Mouse (Mus musculus): Measurements from ENCODE around the gene Gli1. TPM values are rescaled to one million over a fixed set of nuclear protein-coding genes. Genes with fewer than 3 reads are reported as not detected.

The Gli1 gene
- polyA plus RNA-seq, 1 experiment: 0.06 TPM

DNA sequence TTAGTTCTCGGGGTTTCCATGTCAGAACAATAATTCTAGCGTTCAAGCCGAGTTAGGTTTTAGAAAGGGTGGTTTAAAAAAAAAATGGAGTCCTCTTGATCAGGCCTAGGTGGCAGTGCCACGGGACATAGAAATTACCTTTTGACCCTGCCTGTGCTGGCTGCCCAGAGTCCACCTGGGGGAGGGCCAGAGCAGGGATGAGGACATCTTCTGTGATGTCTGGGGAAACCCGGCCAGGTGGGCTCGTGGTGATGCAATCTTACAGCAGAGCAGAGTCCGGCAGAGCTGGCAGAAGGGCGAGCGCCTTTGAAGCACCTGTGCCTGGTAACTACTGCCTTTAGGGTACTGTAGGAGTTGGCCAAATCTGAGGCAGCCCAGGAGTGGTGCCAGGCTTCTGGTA lies 10.4 kb upstream of the Gli1 start:
- no peak for TF ChIP-seq GATA1 (IDR thresholded peaks at IDR 0.05; ENCODE audit: low read length)

DNA sequence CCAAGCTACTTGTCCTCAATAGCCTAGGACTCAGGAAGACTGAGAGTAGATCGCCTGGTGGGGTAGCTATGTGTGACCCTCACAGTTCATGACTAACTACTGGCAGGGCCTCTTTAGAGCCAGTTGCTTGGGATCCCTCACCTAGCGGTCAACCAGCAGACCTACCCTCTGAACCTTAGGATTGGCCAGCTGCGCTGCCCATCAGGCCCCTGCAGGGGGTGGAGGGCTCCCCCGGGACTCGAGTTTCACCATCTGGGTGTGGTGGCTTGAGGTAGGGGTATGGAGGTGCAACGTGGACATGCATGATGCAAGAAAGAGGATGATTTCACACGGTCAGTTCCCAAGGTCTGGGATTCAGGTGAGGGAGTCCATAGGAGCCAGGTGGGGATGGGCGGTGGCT lies 9.9 kb upstream of the Gli1 start:
- TF ChIP-seq GATA1 (IDR thresholded peaks at IDR 0.05; ENCODE audit: low read length): no peak

DNA sequence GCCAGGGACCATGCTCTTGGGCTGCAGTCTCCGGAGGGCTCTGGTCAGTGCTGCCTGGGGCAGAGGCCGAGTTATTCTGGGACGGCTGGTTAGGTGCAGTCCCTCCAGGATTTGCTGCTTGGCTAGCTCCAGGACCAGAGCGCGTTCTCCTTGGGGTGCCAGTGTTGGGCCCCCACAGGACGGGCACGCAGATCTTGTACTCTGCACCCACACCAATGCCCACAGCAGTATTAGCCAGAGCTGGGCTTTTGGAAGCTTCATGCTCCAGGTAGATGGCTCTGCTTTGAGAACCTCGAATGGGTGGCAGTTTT lies 9.5 kb upstream of the Gli1 start:
- no peak for TF ChIP-seq GATA1 (IDR thresholded peaks at IDR 0.05; ENCODE audit: low read length)

DNA sequence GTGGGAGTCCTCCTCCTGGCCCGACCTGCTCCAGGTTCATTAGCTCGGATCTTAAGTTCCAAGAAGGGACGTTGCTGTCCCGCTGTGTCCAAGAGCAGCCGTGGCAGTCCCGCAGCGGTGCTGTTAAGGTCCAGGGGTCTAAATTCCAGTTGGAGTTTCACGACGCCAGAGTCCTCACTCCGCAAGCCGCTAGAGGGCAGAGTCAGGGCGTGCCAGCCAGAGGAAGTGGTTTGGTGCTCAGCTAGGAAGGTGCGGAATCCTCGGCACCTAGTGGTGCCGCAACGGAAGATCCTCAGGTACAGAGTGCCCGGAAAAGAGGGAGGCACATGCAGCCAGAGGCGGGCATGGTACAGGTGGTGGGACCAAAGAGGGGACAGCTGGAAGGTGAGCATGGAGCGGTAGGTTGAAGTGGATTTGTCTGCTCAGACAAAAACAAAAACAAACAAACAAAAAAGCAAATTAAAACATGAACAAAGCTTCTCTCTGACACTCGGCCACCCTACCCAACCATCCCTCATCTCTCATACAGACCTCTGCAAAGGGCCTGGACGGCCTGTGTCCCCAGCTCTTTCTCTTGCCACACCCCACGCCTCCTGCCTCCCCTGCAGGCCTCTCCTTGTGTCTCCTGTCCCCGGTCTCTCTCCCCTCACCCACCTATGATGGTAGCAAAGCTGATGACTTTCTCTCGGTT lies 9.0 kb upstream of the Gli1 start:
- TF ChIP-seq GATA1 (IDR thresholded peaks at IDR 0.05; ENCODE audit: low read length): no peak

DNA sequence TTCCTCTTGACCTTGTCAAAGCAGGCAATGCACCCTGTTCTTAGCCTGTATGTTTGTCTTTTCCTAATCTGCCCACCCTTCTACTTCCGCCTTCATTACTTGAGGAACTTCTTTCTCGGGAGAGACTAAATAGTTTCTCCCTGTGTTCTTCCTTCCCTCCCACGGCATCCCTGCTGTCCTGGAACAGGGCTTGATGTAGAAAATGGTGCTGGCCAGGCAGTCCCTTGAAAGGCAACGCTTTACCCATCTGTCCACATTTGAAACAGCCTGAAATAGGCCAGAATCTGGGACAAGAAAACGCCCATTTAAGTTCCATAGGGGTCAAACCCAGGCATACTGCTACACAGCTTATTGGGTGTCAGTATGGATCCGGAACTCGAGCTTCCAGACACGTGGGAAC lies 8.0 kb upstream of the Gli1 start:
- TF ChIP-seq GATA1 (IDR thresholded peaks at IDR 0.05; ENCODE audit: low read length): no peak

DNA sequence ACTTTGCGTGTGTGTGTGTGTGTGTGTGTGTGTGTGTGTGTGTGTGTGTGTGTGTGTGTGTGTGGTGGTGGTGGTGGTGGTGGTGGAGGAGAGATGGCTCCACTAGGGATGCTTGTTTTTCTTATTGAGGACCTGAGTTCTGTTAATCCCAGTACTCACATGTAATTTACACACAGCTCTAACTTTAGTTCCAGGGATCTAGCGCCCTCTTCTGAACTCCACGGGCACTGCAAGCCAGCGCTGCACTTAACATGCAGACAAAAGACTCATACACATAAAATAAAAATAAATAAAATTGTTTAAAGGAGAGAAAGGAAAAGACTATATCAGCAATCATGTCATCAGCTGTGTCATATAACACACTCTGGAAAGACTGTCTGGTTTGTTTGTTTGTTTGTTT lies 7.2 kb upstream of the Gli1 start:
- no peak for TF ChIP-seq GATA1 (IDR thresholded peaks at IDR 0.05; ENCODE audit: low read length)

DNA sequence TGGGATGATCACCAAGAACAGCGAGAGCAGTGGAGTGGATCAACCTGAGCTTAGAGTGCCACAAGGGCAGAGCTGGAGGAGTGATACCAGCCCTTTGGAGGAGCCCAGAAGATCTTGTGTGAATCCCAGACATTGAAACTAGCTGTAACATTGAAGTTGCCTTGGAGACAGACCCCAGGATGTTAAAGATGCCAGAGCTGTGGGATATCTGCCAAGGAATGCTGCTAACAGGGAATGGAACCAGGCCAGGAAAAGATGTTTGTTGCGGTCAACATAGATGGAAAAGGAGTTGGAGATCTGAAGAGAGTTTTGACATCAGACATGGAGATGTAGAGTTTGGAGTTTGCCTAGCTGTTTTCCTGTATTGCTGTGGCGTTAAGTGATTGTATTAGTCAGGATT lies 4.4 kb upstream of the Gli1 start:
- no peak for TF ChIP-seq GATA1 (IDR thresholded peaks at IDR 0.05; ENCODE audit: low read length)

DNA sequence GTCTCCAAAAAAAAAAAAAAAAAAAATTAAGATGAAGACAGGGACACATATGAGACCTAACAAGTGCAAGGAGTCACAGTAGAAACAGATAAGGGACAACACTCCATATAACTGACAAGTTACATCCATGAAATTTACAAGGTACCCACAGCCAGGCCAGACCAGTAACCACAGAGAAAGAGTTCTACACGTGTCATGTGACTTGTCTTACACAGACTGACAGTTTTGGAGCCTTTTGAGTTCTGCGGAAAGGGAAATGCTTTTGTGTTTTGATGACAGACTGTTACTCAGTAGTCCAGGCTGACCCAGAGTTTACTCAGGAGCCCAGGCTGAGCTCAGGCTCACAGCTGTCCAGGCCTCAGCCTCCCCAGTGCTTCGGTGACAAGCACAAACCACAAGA lies 1.3 kb upstream of the Gli1 start:
- TF ChIP-seq GATA1 (IDR thresholded peaks at IDR 0.05; ENCODE audit: low read length): no peak

DNA sequence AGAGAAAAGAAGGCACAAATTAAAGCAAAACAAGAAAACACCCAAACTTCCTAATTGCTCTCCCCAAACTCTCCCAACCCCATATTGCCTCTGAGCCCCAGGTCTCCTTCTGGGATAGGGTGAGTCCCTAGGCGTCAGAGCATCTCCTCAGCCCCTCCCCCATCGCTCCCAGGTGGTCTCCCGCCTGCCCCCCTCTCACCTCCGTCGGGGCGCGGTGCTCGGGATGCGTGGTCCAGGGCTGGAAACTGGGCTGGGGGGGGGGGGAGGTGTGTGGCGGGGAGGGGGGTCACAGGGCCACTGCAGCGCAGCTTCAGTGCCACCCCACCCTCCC lies 449 bp downstream of the Gli1 start:
- TF ChIP-seq GATA1 (IDR thresholded peaks at IDR 0.05; ENCODE audit: low read length): no peak

DNA sequence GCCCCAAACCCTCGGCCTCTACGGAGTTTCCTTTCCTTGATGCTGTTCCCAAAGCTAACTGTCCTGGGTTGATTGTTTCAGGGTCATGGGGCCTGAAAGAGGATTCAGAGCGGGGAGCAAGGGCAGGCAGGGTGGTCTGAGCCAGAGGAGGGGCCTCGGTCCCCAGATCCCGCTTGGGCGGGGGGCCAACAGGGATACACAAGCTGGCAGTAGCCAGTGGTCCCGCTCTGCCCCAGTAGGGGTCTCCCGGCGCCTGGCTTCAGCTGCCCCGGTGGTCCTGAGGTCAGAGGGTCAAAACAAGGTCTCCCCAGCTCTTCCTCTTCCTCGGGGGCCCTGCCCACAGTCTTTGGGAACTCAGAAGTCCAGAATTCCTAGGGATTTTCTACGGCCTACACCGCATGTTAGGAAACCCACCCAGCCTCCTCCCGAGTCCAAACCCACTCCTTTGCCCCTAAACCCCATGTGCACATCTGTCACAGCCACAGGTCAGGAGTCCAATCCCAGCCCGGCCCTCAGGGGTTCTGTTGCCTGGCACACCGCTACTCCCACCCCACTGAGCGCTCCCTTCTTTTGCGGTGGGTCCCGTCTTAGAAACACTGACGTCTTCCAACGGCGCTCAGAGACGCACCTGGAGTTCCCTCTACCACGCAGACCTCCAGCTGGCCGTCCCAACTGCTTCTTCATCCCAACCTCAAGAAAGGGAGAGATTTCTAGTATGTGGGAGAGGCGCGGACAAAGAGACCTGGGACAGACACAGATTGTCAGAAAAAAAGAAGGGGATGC lies 1.0 kb downstream of the Gli1 start:
- no peak for TF ChIP-seq GATA1 (IDR thresholded peaks at IDR 0.05; ENCODE audit: low read length)

DNA sequence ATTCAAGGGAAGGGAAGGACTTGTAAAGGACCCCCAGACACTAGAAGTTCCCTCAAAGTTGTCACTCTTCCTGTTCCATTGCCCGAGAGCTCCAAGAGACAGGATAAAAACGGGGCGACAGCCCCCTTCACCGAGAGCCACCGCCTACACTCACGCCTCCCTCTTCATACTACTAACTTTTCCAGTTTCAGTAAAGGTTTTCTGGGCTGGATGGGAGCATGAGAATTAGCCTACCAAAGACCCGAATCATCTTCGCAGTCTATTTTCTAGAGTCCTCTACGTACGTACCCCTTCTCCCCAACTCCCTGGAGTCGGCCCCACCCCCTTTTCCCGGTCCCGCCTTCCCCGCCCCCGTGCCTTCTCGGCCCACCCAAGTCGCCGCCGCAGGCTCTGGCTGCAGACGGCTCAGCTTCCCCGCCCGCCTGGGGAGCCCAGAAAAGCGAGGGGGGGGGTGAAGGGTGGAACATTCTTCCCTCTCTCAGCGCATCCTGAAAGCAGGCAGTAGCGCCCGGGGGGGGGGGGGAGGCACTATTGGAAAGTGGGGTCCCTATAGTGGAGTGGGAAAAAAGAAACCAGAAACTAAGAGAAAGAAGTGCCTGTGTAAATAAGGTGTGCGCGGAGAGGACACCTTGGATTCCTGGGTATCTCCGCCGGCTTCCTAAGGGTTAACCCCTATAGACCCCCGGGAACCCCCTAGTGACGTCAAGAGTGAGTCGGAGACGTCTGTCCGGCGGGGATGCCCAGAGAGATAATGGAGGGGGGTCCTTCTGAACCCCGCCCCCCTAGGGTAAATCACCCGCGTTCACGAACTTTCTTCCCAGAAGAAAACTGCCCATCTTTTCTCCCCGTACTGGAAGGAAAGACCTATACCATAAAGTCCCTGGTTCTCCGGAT lies 1.8 kb downstream of the Gli1 start:
- TF ChIP-seq GATA1 (IDR thresholded peaks at IDR 0.05; ENCODE audit: low read length): no peak

DNA sequence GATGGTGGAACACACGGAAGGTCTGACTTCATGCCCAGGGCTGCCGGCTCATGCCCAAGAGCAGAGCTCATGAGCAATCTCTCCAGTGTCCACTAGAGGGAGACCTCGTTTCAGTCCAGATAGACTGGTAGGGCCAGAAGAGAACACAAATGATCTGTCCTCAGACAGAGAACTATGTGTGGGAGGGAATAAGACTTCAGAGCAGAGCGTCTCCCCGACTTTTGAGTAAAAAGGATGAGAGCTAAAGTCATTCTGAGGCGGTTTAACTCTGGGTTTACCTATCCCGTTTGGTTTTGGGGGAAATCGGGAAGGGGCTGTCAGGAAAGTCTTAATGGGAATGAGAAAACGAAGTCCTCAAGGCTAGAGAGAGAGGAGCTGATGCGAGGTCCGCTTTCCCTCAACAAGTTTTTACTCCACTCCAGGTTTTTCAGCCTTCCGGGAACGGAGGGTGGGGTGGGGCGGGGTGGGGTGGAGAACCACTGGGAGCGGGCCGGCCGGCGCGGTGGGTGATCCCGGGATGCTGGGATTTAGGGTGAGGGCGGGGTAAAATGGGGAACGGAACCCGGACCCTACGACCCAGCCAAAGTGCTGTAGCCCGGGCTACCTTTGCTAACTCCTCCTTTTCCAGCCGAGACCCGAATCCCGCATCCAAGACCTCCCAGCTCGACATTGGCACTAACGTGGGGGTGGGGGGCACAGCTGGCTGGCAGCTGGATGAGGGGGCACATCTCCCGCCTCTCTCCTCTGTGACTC lies 2.7 kb downstream of the Gli1 start:
- no peak for TF ChIP-seq GATA1 (IDR thresholded peaks at IDR 0.05; ENCODE audit: low read length)

DNA sequence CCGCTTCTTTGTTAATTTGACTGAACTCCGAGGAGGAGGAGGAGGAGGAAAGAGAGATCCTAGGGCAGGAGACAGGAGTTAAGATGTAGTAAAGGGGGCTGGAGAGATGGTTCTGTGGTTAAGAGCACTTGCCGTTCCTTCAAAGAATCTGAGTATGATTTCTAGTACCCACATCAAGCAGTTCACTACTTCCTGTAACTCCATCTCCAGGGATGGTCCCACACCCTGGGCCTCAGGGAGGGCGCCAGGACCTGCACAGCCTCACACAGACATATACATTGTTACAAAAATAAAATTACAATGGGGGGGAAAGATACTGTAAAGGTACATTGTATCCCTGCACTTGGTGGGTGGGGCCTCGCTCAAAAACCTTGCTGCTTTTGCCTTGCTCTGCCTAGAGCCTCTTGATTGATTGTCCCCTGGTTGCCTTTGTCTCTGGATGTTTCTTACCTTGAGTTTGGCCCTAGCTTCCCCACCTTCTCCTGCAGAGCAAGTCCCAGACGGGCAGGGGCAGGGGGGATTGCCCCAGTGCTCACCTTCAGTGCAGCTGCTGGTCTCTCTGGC lies 4.2 kb downstream of the Gli1 start:
- no peak for TF ChIP-seq GATA1 (IDR thresholded peaks at IDR 0.05; ENCODE audit: low read length)

DNA sequence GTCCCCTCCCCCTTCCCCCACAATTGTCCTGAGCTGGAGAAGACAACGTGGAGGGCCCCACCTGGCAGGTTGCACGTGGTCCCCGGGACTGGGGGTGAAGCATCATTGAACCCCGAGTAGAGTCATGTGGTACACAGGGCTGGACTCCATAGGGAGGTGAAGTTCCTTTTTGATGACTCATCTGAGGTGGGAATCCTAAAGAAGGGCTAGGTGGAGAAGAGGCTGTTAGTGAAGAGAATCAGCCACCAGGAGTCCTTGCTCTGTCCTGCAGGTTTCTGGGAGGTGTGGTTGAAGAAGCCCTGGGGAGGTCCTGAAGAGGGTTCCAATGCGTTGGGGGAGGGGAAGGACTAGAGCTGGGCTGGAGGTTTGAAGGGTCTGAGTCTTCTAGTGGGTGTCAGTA lies 4.8 kb downstream of the Gli1 start:
- TF ChIP-seq GATA1 (IDR thresholded peaks at IDR 0.05; ENCODE audit: low read length): no peak

DNA sequence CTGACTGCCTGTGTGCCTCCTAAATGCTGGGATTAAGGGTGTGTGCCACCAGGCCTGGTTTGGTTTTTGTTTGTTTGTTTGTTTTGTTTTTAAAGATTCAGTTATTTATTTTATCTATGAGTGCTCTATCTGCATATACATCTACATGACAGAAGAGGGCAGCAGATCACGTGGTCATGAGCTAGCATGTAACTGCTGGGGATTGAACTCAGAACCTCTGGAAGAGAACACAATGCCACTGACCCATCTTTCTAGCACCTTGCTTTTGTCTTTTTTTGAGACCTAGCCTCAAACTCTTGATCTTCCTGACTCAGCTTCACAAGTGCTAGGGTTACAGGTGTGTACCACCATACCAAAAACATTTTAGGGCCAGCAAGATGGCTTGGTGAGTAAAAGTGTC lies 6.5 kb downstream of the Gli1 start:
- no peak for TF ChIP-seq GATA1 (IDR thresholded peaks at IDR 0.05; ENCODE audit: low read length)

Data from G1E-ER4 (cell line).